Mouse (Mus musculus) embryo, embryonic 10 days (tissue): ENCODE data around the gene Lacc1.

Experiments used
- DNase-seq: peaks from one replicate; pipeline ENCODE4 v3.0.0-alpha.2; 2015; ENCODE audit warnings: low spot score

Lacc1 gene

DNA sequence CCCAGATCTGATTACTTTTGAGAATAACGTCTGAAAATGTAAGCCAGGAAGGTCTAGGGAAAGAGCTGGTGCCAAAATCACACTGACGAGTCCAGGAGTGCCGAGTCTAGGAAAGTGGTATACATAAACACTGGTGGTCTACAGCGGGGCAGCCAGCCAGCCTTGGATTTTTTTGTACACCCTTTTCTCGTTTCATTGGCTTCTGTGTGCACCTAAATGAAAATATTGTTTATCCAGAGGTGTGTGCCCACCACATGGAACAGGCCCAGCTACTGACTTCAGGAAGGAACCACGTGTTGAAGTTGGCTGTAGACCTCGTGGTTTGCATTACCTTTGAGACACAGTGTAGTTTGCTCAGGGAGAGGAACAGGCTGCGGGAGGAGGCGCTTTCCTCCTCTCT is 57.1 kb downstream of the Lacc1 start:
- no peak for DNase-seq
